ENCODE assay signal across 9 mouse cellular contexts in the genomic region with DNA sequence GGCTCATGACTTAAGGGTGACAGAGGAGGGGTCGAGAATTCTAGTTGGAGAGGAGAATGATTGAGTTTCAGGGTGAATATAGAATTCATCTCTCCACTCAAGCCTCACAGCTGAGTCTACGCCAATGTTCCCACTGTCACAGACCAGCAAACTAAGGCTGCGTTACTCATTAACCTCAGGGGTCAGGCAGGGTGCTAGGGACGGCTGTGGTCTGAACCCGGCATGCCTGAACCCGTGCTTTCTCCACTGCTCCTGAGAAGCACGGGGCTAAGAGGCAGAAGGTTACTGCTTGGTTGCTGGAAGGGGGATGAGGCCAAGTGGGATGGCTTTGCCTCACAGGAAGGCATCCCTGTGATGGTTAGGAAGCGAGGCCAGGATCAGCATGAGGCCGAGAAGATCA. TPM values are rescaled to one million over a fixed set of nuclear protein-coding genes. Genes with fewer than 3 reads are reported as not detected.
A peak's percentile ranks its signal among the peaks of the same experiment; 100 is the strongest.
DNase-seq lines count a peak whose midpoint lies in the region; ATAC-seq and TF ChIP-seq lines count a peak whose summit lies in the region.
"Had no signal": no experiment of that assay in that cellular context is flagged by ENCODE, and none has a peak within 500 bp of the region (broad histone marks: within the 10 kb centered on the region; RNA-seq: fewer than 3 reads in every experiment).

No protein-coding gene starts in this region.

- H3K36me3 ChIP-seq in intestine, embryonic 14.5 days (ENCODE audit: control insufficient read depth, insufficient read depth, low read length) = no peaks in the 10 kb centered on the region
- H3K36me3 ChIP-seq in intestine, postnatal 0 days (ENCODE audit: control insufficient read depth, insufficient read depth) = no peaks in the 10 kb centered on the region
- no peaks in the 10 kb centered on the region for H3K36me3 ChIP-seq in intestine, embryonic 16.5 days (ENCODE audit: control insufficient read depth, insufficient read depth, low read length)
- no peaks in the 10 kb centered on the region for H3K36me3 ChIP-seq in stomach, embryonic 14.5 days (ENCODE audit: control insufficient read depth, insufficient read depth, low read length)
- no peaks in the 10 kb centered on the region for H3K36me3 ChIP-seq in thymus, adult 2 months (ENCODE audit: control insufficient read depth, insufficient read depth, low read length)

- H3K4me3 ChIP-seq in intestine, embryonic 14.5 days (ENCODE audit: low read depth, low read length) = no peak overlapping the region
- no peak overlapping the region for H3K4me3 ChIP-seq in intestine, postnatal 0 days (ENCODE audit: low read depth, low read length)
- H3K4me3 ChIP-seq in intestine, embryonic 16.5 days (ENCODE audit: low read length) = no peak overlapping the region
- no peak overlapping the region for H3K4me3 ChIP-seq in stomach, embryonic 14.5 days (ENCODE audit: low read depth, low read length)
- H3K4me3 ChIP-seq in thymus, adult 2 months (ENCODE audit: control insufficient read depth, insufficient read depth, low read length) = no peak overlapping the region

- no peaks in the 10 kb centered on the region for H3K27me3 ChIP-seq in intestine, embryonic 14.5 days (replicated peaks; ENCODE audit: control insufficient read depth, insufficient read depth, low read length)
- H3K27me3 ChIP-seq in intestine, postnatal 0 days (replicated peaks; ENCODE audit: control insufficient read depth, insufficient read depth, low read length) = no peaks in the 10 kb centered on the region
- no peaks in the 10 kb centered on the region for H3K27me3 ChIP-seq in intestine, embryonic 16.5 days (replicated peaks; ENCODE audit: control insufficient read depth, insufficient read depth, low read length)
- H3K27me3 ChIP-seq in stomach, embryonic 14.5 days (ENCODE audit: control insufficient read depth, insufficient read depth, low read length) = no peaks in the 10 kb centered on the region
- H3K27me3 ChIP-seq in thymus, adult 2 months (ENCODE audit: control insufficient read depth, insufficient read depth, low read length) = no peaks in the 10 kb centered on the region

- 47% methylated on average over 9 of the region's 9 CpGs for WGBS in intestine, embryonic 14.5 days
- 45% methylated on average over 9 of the region's 9 CpGs for WGBS in intestine, postnatal 0 days
- 43% methylated on average over 9 of the region's 9 CpGs for WGBS in intestine, embryonic 16.5 days
- 33% methylated on average over 9 of the region's 9 CpGs for WGBS in stomach, embryonic 14.5 days
- WGBS in thymus, adult 2 months = 73% methylated on average over 9 of the region's 9 CpGs

- H3K4me1 ChIP-seq in intestine, embryonic 14.5 days (replicated peaks; ENCODE audit: control insufficient read depth, insufficient read depth, low read length) = peaks cover 9% of the 10 kb centered on the region; the same call in 1 of the 2 replicates
- no peaks in the 10 kb centered on the region for H3K4me1 ChIP-seq in intestine, postnatal 0 days (replicated peaks; ENCODE audit: control insufficient read depth, insufficient read depth, low read length)
- H3K4me1 ChIP-seq in intestine, embryonic 16.5 days (ENCODE audit: control insufficient read depth, insufficient read depth, low read length) = peaks cover 3% of the 10 kb centered on the region; the same call in 1 of the 2 replicates
- H3K4me1 ChIP-seq in stomach, embryonic 14.5 days (ENCODE audit: control insufficient read depth, insufficient read depth, low read length) = peaks cover 8% of the 10 kb centered on the region; the same call in 1 of the 2 replicates
- H3K4me1 ChIP-seq in thymus, adult 2 months (replicated peaks; ENCODE audit: control insufficient read depth, insufficient read depth, low read length) = no peaks in the 10 kb centered on the region

- H3K4me2 ChIP-seq in intestine, embryonic 14.5 days (ENCODE audit: low read length) = peak overlapping the region; percentile 33
- H3K4me2 ChIP-seq in intestine, postnatal 0 days (replicated peaks; ENCODE audit: low read depth) = no peak overlapping the region
- H3K4me2 ChIP-seq in intestine, embryonic 16.5 days (ENCODE audit: low read depth, low read length) = 0 out of 2 replicates have a peak overlapping the region, but pooled peaks have one; percentile 4
- peak overlapping the region; percentile 32 for H3K4me2 ChIP-seq in stomach, embryonic 14.5 days (replicated peaks; ENCODE audit: low read depth, low read length)

- DNase-seq in intestine, embryonic 14.5 days (ENCODE audit: low spot score) = no peak
- DNase-seq in kidney, postnatal 14 days = peak; percentile 73
- DNase-seq in thymus, adult 2 months = no peak

- TF ChIP-seq CTCF in intestine, postnatal 0 days (IDR thresholded peaks at IDR 0.05; ENCODE audit: low read depth) = no peak
- no peak for TF ChIP-seq CTCF in thymus, adult 2 months (IDR thresholded peaks at IDR 0.05; ENCODE audit: borderline replicate concordance, control insufficient read depth, extremely low read depth, insufficient read depth, low read length, poor library complexity)

- no peak for TF ChIP-seq POLR2A in thymus, adult 2 months (IDR thresholded peaks at IDR 0.05; ENCODE audit: control insufficient read depth, extremely low read depth, insufficient read depth, low read length, poor library complexity)

- H3K27ac ChIP-seq in intestine, embryonic 14.5 days (ENCODE audit: low read depth) = no peak overlapping the region
- H3K27ac ChIP-seq in intestine, postnatal 0 days (ENCODE audit: low read depth, low read length) = no peak overlapping the region
- H3K27ac ChIP-seq in intestine, embryonic 16.5 days (ENCODE audit: low read length) = no peak overlapping the region
- H3K27ac ChIP-seq in stomach, embryonic 14.5 days (ENCODE audit: low read length) = no peak overlapping the region
- H3K27ac ChIP-seq in thymus, adult 2 months (ENCODE audit: control insufficient read depth, insufficient read depth, low read length) = no peak overlapping the region

- no peaks in the 10 kb centered on the region for H3K9me3 ChIP-seq in intestine, embryonic 14.5 days (ENCODE audit: control insufficient read depth, low read length)
- no peaks in the 10 kb centered on the region for H3K9me3 ChIP-seq in intestine, postnatal 0 days (ENCODE audit: control insufficient read depth)
- no peaks in the 10 kb centered on the region for H3K9me3 ChIP-seq in intestine, embryonic 16.5 days (ENCODE audit: control insufficient read depth, low read length)
- no peaks in the 10 kb centered on the region for H3K9me3 ChIP-seq in stomach, embryonic 14.5 days (ENCODE audit: control insufficient read depth, low read depth, low read length)

- H3K9ac ChIP-seq in intestine, embryonic 14.5 days (ENCODE audit: low read length) = no peak overlapping the region
- H3K9ac ChIP-seq in intestine, postnatal 0 days (ENCODE audit: low read depth, low read length) = no peak overlapping the region
- no peak overlapping the region for H3K9ac ChIP-seq in intestine, embryonic 16.5 days (ENCODE audit: low read depth, low read length)
- H3K9ac ChIP-seq in stomach, embryonic 14.5 days (replicated peaks; ENCODE audit: low read depth, low read length) = no peak overlapping the region

- ATAC-seq in intestine, embryonic 14.5 days (replicated peaks; ENCODE audit: low FRiP score, low TSS enrichment, low read depth) = no peak
- no peak for ATAC-seq in intestine, postnatal 0 days
- 0 out of 2 replicates have a peak, but pooled peaks have one; percentile 42 for ATAC-seq in intestine, embryonic 16.5 days
- peak; percentile 46; the same call in 1 of the 2 replicates for ATAC-seq in stomach, embryonic 14.5 days (ENCODE audit: insufficient number of reproducible peaks, insufficient read depth, low FRiP score, low read depth)
- no peak for ATAC-seq in megakaryocyte-erythroid progenitor cell, adult 5-6 weeks (replicated peaks; ENCODE audit: low FRiP score, low TSS enrichment, poor library complexity, severe bottlenecking)
- ATAC-seq: forebrain, embryonic 16.5 days had no signal

RNA-seq across cellular contexts. Expression of gene Slc6a13, which starts 0.5 kb away (rescaled TPM):
- polyA plus RNA-seq in intestine, embryonic 14.5 days (2014; fragmentation: Nextera tagmentation; extraction: Ambion mirVana) = 0.78 and 0.99 TPM in 2 replicates
- 0.21 and 0.40 TPM in 2 replicates for polyA plus RNA-seq in intestine, postnatal 0 days (2015; fragmentation: Nextera tagmentation; extraction: Ambion mirVana)
- 0.77 and 1.4 TPM in 2 replicates for polyA plus RNA-seq in intestine, embryonic 16.5 days (2015; fragmentation: Nextera tagmentation; extraction: Ambion mirVana)
- polyA plus RNA-seq in stomach, embryonic 14.5 days (2014; fragmentation: Nextera tagmentation; extraction: Ambion mirVana) = 0.55 and 1.9 TPM in 2 replicates
- total RNA-seq in megakaryocyte-erythroid progenitor cell, adult 5-6 weeks (2014; fragmentation: Nextera tagmentation) = 5.7 and 11.0 TPM in 2 replicates
- 4.6 and 6.4 TPM in 2 replicates for total RNA-seq in megakaryocyte-erythroid progenitor cell, adult 5-6 weeks (2017)
- polyA plus RNA-seq in thymus, adult 2 months (2012; rRNA removed) = 1.9 and 2.4 TPM in 2 replicates

RNA-seq across cellular contexts. Expression of gene Slc6a12, which starts 42.4 kb away (rescaled TPM):
- polyA plus RNA-seq in intestine, embryonic 14.5 days (2014; fragmentation: Nextera tagmentation; extraction: Ambion mirVana) = not detected in 2 replicates
- polyA plus RNA-seq in intestine, postnatal 0 days (2015; fragmentation: Nextera tagmentation; extraction: Ambion mirVana) = 0.16 and 0.20 TPM in 2 replicates
- polyA plus RNA-seq in intestine, embryonic 16.5 days (2015; fragmentation: Nextera tagmentation; extraction: Ambion mirVana) = 0.06 and 0.22 TPM in 2 replicates
- polyA plus RNA-seq in stomach, embryonic 14.5 days (2014; fragmentation: Nextera tagmentation; extraction: Ambion mirVana) = not detected in 2 replicates
- total RNA-seq in megakaryocyte-erythroid progenitor cell, adult 5-6 weeks (2014; fragmentation: Nextera tagmentation) = 2.5 TPM in 1 of 2 replicates, not detected in the other
- not detected in 2 replicates for total RNA-seq in megakaryocyte-erythroid progenitor cell, adult 5-6 weeks (2017)
- polyA plus RNA-seq in thymus, adult 2 months (2012; rRNA removed) = 0.43 and 0.70 TPM in 2 replicates
- polyA plus RNA-seq: lung, postnatal 0 days had no signal

RNA-seq across cellular contexts. Expression of gene Usp18, which starts 54.8 kb away (rescaled TPM):
- polyA plus RNA-seq in intestine, embryonic 14.5 days (2014; fragmentation: Nextera tagmentation; extraction: Ambion mirVana) = 2.1 and 2.8 TPM in 2 replicates
- 15.1 and 21.6 TPM in 2 replicates for polyA plus RNA-seq in intestine, postnatal 0 days (2015; fragmentation: Nextera tagmentation; extraction: Ambion mirVana)
- polyA plus RNA-seq in intestine, embryonic 16.5 days (2015; fragmentation: Nextera tagmentation; extraction: Ambion mirVana) = 2.6 and 2.8 TPM in 2 replicates
- 2.8 and 3.5 TPM in 2 replicates for polyA plus RNA-seq in stomach, embryonic 14.5 days (2014; fragmentation: Nextera tagmentation; extraction: Ambion mirVana)
- 5.2 and 7.0 TPM in 2 replicates for total RNA-seq in megakaryocyte-erythroid progenitor cell, adult 5-6 weeks (2014; fragmentation: Nextera tagmentation)
- total RNA-seq in megakaryocyte-erythroid progenitor cell, adult 5-6 weeks (2017) = 2.3 and 7.3 TPM in 2 replicates
- polyA plus RNA-seq in thymus, adult 2 months (2012; rRNA removed) = 30.0 and 43.4 TPM in 2 replicates

Comparison
In these comparisons a context has a peak if more than half of its experiments do, and no peak if none do; other contexts are left out.
1. ATAC-seq: peak in intestine, embryonic 16.5 days (single experiment) and stomach, embryonic 14.5 days (single experiment); none in intestine, embryonic 14.5 days (single experiment), intestine, postnatal 0 days (single experiment) and megakaryocyte-erythroid progenitor cell, adult 5-6 weeks (single experiment).